Mouse (Mus musculus) kidney, postnatal 10 days (tissue): ENCODE measurements around the gene Alx3.
A peak's percentile ranks its signal among the peaks of the same experiment; 100 is the strongest.

Experiments
- DNase-seq: peaks from one replicate; pipeline ENCODE4 v3.0.0; 2021; ENCODE audit warnings: mixed read lengths

The Alx3 gene

DNA sequence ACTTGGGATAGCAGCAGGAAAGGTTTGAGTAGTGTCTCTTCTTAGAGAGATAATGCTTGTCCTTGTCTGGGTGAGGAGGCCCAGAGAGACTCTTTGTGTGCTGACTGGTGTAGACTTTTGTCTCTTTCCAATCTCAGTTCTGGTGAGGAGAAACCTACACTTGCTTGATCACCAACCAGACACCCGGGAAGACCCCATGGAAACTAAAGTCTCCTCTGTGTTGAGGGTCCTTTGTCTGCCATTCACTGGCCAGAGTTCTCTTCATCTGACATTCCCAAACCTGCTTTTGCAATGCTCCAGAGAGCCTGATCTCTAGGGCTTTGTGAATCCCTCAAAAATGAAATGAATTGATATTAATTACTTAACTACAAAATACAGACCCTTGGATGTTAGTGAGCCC, 10.9 kb upstream of the Alx3 start:
- no peak for DNase-seq

DNA sequence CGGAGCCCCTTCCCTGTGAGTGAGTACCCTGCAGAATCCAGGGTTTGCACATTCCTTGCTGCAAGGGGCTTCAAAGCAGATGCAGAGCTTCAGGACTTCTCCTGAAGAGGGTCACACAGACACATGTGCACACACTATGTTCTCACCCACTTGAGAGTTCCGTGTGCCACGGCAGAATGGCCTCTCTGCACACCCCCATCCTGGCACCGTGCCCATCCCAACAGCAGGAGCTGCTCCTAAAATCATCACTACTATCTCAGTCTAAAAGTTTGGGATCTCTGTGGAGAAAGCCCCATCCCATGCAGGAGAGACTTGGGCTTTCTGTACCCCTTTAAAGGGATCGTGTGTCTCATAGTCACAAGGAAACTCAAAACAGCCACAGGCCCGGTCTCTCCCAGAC, 8.3 kb upstream of the Alx3 start:
- no peak for DNase-seq

DNA sequence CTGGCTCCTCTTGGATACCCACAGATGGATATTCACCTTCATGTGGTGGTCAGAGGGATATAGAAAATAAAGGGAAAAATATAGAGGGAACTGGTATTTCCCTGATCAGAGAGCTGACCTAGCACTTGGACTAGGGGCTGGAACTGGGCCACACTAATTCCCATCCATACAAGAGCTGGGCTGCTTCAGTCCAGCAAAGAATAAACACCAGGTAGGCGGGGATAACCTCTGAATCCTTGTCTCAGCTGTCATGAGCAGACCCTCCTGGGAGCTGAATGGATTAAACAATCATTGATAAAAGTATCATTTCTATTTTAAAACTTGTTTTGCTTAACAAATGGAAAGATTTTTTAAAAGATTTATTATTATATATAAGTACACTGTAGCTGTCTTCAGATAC, 3.2 kb upstream of the Alx3 start:
- no peak for DNase-seq

DNA sequence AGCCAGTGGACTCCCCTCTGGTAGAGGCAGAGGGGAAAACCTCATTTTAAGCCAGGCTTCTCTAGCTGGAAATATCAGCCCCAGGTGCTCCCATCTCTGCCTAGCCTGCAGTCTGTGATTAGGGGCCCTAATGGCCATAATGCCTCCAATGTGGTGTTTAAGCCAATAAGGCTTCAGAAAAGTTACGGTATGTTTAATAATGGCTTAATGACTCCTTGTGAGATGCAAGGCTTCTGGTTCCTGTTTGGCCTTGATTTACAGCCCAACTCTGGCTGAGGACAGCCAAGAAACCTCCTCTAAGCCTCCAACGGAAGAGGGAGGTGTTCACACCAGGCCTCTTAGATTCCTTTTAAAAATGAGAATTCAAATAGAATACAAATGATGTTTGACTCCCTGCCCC, 1.2 kb upstream of the Alx3 start:
- no peak for DNase-seq

DNA sequence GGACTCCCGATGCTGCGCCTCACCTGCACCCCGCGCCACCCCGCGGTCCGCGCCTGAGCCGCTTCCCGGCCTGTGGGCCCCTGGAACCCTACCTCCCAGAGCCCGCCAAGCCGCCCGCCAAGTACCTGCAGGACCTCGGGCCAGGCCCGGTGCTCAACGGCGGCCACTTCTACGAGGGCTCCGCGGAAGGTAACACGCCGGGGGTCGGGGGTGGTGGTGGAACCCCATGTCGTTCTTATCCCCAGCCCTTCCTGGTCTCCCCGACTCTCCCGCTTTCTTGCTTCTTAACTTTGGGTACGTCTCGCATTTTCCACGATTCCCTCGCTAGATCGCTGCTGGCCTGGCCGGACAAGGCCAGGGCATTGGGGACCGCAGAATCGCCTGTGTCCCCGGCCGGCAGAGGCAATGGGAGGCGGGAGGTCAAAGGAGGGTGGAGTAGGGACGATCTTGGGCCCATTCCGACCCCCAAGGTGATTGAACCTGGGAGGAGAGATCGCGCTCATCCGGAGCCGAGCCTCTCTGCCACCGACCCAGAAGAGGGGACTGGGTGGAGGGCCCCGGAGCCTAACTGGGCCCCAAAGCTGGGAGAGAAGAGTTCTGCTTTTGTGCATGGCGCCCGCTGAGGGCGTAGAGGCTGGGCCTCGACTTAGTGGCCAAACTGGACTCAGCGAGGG, 570 bp downstream of the Alx3 start:
- DNase-seq = peak; percentile 30

DNA sequence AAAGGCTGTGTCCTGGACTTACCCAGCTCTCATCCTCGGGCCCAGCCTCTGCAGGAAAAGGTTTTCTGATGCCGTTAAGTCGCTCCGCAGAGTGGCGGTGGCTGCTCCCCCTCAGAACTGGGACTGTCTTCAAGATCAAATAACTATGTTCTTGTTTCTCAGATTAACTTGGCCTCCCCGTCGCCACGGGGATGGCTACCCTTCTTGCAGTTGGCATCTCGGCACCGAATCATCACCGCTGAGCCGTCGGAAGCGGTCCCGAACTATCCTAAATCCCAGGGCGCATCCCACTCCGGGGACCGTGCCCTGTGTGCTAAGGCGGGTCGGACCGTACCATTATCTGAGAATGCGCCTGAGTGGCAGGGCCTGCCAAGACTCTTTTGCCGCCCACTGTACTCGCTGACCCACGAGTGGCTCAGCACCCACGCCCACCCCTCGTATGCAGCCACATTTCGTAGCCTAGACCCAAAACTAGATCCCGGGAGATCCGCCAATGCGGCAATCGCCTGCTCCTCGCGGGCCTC, 1.2 kb downstream of the Alx3 start:
- peak; percentile 19 for DNase-seq

DNA sequence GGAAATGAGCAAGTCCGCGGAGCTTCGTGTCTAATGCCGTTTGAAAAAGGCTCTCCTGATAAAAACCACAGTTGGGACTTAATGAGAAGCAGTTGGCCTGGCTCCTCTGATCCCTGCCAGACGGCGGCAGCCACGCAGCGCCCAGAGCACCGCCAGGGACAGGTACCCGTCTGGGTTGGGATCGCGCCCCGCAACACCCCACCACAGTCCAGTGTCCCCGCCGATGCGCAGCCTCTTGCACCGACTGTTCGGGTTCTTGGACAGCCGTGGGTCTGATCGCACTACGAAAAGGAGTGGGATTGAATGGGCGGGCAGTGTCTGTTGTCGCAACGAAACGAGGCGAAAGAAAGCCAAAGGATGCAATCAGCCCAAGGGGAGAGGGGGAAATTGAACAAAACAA, 1.7 kb downstream of the Alx3 start:
- DNase-seq = peak; percentile 25

DNA sequence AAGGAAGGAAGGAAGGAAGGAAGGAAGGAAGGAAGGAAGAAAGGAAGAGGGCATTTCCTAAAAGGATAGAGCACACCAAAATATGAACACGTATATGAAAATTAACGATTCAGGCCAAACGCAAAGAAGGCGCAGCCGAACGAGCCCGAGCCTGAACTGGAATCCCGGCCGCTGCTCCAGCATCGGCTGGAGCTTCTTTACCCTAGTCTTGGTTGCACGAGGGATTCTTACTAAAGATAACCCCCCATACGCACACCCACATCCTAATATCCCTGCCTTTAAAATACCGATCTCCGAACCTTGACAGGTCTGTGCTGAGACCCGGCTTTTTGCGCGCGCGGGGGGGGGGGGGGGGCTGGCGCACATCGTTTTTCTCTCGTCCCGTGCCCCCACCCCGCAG, 2.3 kb downstream of the Alx3 start:
- no peak for DNase-seq

DNA sequence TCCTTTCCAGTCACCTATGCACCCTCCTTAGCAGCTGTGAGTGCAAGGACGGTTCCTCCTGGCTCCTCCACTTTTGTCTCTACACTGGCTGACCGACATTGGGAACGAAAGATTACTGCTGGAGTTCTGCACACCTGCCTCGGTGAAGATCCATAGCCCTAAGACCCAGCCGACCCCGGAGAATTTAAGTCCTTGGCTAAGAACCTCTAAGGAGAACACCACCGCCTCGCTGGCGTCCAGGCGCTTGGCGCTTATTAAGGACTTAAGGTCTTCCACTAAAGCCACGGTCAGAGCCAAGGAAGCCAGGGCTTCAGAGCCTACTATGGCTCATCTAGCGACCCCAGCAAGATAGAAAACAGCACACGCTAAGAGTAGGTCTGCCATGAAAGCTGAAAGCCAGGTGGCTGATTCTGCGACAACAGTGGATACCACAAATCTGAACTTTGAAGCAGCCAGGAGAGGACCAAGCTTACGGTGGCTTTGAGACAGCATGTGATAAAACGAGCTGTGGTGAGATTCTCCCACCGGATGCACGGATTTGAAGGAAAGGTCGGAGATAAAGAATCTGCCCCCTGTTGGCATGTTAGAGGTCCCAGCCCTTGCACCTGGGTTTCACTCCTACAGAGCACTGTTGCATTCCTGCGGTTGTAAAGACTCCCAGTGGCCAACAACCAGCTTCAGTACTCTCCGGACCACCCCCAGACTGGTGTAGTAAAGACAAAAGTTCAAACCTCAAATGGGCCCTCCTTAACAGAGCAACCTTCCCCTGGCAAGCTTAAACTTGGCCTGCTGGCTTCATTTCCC, 3.0 kb downstream of the Alx3 start:
- no peak for DNase-seq

DNA sequence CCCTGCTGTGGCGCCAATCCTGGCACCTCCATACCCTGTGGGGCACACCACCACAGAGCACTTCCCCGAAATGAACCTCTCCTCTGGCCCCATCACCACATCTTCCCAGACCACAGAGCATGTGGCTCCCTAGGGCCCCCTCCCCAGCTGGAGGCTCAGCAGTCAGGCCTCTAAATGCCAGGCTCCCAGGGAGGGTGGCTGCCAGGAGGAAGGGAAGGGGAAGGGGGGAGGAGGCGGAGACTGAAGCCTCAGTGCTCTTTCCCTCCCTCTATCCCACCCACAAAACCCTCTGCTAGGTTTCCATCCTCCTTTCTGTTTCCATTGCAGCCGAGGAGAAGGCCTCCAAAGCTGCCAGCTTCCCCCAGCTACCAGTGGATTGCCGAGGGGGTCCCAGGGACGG, 5.3 kb downstream of the Alx3 start:
- no peak for DNase-seq

DNA sequence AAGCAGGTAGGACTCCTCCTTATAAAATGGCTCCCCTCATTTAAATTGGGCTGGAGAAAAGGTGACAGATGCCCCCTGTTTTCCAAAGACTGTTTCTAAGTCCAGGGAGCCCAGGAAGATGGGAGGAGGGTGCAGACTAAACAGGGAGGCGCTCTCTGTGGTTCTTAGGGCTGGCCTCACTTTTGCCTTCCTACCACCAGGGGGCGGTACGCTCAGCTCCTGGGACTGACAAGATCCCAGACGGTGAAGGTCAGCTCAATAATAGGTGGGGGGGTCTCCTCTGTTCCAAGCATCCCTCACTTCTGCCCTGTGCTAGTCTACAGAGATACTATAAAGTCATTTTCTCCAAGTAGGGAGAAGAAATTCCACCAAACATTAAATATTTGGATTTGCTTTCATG, 10.5 kb downstream of the Alx3 start:
- DNase-seq = peak; percentile 75

DNA sequence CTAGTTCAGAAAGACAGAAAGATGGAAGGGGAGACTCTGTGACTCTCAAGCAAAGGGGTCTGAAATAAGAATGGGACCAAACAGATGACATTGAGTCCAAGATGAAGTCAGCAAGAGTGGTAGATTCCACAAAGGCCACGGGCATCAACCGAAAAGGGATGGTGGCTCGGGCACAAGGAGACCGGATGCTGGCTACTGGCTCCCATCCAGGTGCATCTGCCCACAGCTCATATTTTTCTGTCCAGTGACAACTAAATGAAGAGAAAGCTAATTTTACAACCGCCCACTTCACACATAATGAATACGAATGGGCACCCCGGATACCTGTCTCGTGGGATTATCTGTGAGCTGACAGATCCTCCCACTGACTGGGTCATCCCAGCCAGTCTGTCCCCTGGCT, 12.4 kb downstream of the Alx3 start:
- DNase-seq = no peak

DNA sequence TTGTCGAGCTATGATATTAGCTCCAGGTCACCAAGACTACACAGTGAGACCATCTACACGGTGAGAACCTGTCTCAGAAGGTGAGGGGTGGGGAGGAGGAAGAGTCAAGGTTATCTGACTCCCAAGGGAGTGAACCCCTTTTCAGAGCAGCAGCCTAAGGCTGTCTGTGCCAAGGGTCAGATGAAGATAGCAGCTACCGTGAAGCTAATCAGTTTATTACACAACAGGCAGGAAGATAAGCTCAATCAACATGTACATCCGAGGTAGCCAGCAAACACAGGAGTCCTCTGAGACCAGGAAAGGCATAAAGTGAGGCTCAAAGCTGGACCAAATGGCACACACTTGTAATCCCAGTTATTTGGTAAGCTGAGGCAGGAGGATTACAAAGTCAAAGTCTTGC, 14.0 kb downstream of the Alx3 start:
- no peak for DNase-seq

DNA sequence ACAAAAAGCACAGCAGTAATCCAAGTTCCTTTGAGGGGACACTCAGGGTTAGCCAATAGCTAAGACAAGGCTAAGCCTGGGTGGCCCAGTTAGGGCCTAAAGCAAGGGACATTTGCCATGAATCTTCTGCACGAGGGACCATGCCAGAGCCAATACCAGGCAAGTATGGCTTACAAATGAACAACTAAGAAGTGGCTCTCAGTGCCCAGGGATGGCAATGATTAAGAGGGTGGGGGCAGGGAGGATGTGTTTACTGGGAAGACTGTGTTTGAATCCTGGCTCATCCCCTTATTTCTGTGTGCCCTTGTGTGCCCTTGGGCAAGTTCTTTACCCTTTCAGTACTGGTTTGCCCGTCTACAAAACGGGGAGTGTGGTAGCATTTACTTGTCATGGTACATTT, 14.5 kb downstream of the Alx3 start:
- peak; percentile 41 for DNase-seq

DNA sequence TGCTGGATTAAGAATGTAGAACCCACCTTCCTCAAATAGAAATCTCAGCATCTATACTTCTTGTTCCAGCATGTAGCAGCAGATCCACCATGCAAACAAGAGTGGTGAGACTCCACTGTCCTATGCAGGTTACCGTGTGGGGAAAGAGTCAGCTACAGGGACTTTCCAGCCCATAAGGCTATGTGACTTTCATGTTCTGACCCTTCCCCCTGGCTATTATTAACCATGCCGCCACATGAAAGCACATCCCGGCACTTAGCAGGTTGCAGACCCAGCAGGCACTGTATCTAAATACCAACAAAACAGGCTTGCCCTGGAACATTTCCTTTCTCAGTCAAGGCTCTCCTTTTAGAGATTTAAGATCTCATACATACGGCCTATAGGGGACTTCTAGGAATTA, 16.6 kb downstream of the Alx3 start:
- DNase-seq = no peak

DNA sequence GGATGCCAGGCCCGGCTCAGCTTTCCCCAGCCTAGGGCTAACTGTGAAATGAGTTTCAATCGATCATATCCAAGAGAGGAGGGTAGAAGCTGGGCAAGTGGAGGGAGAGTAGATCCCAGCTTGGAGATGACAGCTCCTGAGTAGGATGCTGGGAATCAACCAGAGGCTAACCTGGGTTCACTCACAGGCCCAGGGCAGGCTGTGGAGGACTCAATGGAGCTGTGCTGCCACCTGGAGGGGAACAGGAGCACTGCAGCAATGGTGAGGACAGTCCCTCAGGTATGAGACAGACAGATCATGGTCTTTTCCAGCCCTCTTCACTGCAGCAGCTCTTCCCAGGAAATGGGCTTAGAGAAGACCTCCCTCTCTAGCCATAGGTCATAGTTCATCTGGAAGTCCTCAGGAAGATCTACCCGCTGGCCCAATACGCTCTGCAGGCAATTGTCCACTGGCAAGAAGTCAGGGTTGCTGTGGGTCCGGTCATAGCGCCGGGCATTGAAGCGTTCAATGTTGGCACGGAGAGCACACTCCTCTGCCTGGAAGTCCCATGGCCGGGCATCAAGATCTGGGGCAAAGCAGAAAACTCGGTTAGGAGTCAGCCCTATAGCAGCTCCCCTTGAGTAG, 18.2 kb downstream of the Alx3 start:
- DNase-seq = peak; percentile 82

DNA sequence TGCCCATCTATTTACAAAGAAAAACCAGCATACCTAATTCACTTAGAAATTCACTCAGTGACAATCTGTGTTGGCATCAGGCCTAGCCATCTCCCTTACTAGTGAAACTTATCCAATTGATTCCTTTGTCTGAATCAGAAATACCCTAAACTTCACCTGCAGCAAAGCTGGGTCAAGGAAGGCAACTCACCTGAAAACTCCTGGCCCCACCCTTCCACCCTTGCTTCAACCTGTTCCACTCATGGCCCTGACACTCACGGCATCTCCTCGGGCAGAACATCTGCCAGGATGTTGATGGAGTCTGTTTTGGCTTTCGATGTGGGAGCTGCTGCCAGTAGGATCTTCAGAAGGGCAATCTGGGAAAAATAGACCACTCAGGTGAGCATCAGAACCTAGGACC, 23.0 kb downstream of the Alx3 start:
- DNase-seq = no peak

DNA sequence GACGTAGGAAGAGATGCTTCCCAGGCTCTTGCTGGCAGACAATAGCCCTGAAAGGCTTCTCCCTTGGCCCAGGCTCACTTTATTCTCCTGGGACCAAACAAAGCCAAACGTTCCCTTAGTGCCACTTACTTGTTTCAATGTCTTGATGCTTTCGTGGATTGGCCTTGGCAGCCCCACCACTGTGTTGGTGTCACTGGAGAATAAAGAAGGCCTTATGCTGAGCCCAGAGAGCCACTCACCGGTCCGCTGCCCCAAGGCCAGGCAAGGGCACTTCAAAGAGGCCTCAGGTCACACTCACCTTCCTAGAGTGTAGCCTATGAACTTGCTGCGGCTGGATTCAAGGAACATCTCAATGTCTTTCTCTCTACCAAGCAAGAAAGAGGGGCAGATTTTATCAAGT, 25.1 kb downstream of the Alx3 start:
- no peak for DNase-seq

DNA sequence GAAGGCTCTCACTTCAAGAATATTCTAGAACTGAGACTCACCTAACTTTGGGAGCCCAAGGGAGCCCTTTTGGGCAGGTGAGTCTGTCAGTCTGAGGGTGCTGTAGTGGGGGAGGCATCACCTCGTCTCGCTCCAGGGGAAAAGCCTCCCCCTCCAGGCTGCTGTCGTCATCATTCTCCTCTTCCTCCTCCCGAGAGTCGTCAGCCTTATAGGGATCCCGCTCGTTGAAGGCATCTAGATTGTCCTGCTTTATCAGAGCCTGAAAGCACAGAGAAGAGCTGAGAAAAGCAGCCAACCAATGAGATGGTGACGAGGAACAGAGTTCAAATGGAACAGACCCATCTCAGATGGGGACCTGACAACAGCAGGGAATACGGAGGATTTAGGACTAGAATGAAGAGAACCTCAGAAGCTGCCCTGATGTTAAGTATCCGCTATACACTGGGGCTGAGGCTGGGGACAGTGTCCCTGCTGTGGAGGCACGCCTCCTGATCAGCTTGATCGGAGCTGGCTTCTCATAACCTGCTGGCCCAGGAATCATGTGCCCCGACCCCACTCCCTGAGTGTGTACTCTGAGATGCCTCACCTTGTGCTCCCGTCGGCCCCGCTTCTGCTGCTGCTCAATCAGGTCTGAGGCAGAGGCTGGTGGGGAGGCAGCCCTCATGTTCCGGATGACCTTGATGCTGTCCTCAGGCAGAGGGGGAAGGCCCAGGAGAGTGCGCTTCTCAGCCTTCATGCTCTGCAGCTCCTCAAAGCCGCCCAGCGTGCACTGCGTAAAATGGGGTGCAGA, 26.6 kb downstream of the Alx3 start:
- no peak for DNase-seq

DNA sequence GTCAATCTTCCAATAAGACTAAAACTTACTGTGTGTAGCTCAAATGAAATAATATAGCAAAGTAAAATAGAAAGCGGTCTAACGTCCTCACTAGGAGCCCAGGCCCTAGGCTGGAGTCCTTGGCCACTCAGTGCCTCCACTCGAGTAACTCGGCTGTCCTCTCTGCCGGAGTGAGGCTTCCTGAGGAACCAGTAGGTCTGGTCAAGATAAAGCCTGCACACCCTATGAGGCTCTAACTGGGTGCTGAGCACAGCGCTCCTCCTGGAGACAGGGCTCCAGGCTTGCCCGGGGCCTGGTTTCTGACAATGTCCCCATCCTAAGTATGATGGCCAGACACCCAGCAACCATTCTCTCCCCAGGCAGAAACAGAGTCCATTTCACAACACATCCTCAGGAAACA, 27.7 kb downstream of the Alx3 start:
- DNase-seq = no peak

DNA sequence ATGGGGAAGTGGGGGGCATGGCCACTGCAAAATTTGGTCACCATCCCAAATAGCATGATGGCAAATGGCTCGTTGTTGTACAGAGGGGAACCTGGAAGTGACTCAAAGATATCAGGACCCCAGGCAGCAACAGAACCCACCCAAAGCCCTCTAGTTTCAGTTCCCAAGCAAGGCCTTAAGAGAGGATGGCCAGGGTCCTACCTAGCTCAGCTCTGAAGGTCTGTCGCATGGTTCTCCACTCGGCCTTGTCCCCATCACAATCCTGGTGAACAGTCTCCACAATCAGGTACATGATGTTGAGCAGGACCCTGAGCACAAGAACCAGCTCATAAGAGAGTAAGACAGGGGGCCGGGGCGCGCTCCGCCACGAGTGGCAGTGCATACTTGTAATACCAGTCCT, 29.6 kb downstream of the Alx3 start:
- no peak for DNase-seq

DNA sequence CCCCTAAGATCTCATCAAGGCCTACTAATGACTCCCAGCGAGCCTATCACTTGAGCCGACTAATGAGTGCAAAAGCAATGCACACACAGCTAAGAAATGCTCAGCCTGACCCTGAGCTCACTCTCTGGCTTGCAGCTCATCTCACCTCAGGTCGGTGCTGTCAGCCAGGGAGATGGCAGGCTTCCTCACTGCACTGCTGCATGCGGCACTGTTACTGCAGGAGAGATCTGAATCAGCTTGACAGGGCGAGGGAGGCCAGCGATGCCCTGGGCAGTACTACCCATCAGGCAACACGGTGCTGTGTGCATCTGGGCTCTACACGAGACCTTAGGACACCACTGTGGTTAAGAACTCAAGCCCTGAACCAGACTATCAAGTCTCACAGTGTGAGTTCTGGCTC, 30.7 kb downstream of the Alx3 start:
- DNase-seq = no peak

DNA sequence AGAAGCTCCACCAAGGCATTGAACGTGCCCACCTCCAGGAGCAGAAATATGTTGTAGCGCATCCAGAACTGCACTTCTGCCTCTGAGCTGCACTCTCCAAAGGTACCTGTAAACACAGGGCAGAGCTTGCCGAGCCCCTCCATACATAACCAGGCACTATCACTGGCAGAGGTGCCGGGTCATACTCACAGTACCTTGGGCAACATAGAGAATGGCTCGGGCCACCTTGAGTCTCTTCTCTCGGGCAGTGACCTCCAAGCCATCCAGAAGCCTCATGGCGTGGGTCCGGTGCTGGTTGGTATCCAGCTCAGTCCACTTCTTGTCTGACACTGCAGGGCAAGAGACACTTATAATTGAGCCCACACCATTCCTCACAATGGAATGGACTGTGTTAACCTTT, 31.9 kb downstream of the Alx3 start:
- DNase-seq = no peak
